Mouse (Mus musculus) heart, embryonic 13.5 days (tissue): ENCODE measurements around the gene B3gnt3. TPM values are rescaled to one million over a fixed set of nuclear protein-coding genes. Genes with fewer than 3 reads are reported as not detected.

Experiments used
- ATAC-seq: fragments of 200-750 bp; cut with Nextera tagmentation; 2 replicates; pipeline ENCODE4 v1.8.0; 2017; ENCODE audit warnings: moderate TSS enrichment; ENCODE audit not compliant: insufficient number of reproducible peaks, low FRiP score, low TSS enrichment; ENCODE audit errors: extremely low read depth
- H3K27ac ChIP-seq: fragments of 300-500 bp; sonication (generic); replicated peaks from 2 replicates; pipeline ENCODE4 v1.5.1; 2015; ENCODE audit warnings: moderate library complexity, mild to moderate bottlenecking, inconsistent platforms
- H3K27me3 ChIP-seq: fragments of 300-500 bp; sonication (generic); replicated peaks from 2 replicates; pipeline ENCODE4 v1.6.1; 2015; ENCODE audit warnings: mild to moderate bottlenecking, inconsistent platforms
- H3K36me3 ChIP-seq: fragments of 300-500 bp; sonication (generic); 2 replicates; pipeline ENCODE4 v1.6.1; 2015; ENCODE audit warnings: mild to moderate bottlenecking, inconsistent platforms
- H3K4me1 ChIP-seq: fragments of 300-500 bp; sonication (generic); 2 replicates; pipeline ENCODE4 v1.6.1; 2015; ENCODE audit warnings: inconsistent platforms
- H3K4me2 ChIP-seq: fragments of 300-500 bp; sonication (generic); 2 replicates; pipeline ENCODE4 v1.6.1; 2015; ENCODE audit warnings: inconsistent platforms, mild to moderate bottlenecking, moderate library complexity
- H3K4me3 ChIP-seq: fragments of 300-500 bp; sonication (generic); 2 replicates; pipeline ENCODE4 v1.5.1; 2015; ENCODE audit warnings: moderate library complexity, mild to moderate bottlenecking, inconsistent platforms
- H3K9ac ChIP-seq: fragments of 300-500 bp; sonication (generic); 2 replicates; pipeline ENCODE4 v1.6.1; 2015; ENCODE audit warnings: inconsistent platforms, mild to moderate bottlenecking, moderate library complexity
- H3K9me3 ChIP-seq: fragments of 300-500 bp; sonication (generic); 2 replicates; pipeline ENCODE4 v1.6.1; 2016; ENCODE audit warnings: inconsistent platforms
- WGBS: fragments of 180-500 bp; shearing (Covaris S2); methylation state at CpG from one replicate; pipeline ENCODE4 v1.1.7; 2015; ENCODE audit warnings: mixed read lengths; 5-methylcytosine and 5-hydroxymethylcytosine counted together
- polyA plus RNA-seq: library from polyadenylated mRNA; unstranded; fragments of >200 nt; fragmentation: Nextera tagmentation; extraction: Ambion mirVana; gene quantifications from 2 replicates; pipeline ENCODE4 v1.2.1, GENCODE M21; 2015

The B3gnt3 gene
- polyA plus RNA-seq, 1 experiment from 2014 or later, result 3.3 TPM

DNA sequence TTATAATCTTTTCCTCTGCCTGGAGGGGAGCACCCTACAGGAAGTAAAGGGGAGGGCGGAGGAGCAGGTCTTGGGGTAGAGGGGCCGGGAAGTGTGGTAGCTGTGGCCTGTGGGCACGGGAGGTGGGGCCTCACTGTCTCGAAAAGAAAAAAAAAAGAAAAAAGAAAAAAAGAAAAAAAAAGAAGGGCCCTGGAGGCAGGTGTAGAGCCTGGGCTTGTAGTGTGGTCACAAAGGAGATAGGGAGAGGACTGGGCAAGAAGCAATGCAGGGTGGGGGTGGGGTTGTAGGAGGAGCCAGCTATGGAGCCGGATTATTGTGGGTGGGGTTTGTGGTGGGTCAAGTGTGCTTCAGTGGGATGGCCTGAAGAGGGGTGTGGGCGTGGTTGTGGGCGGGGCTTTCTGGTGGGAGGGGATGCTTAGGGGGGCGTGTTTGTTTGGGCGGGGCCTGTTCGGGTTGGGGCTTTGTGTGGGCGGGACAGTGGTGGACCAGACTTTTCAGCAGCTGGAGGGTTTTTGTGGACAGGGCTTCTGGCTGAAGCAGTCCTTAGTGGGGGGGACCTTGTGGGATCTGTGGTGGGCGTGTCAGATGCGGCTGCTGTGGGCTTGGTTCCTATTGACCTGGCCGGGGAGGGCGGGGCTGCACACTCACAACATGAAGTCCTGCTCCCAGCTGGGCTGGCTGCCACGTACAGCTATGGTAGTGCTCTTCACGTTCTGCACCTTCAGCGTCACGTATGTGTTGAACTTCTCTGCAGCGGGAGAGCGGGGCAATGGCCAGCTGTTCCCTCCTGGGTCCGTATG, 36.1 kb downstream of the B3gnt3 start:
- H3K36me3 ChIP-seq, result no peaks in the 10 kb centered on the region
- WGBS, result 5% methylated on average over 19 of the region's 22 CpGs
- H3K4me2 ChIP-seq, result peak overlapping the region; percentile 65
- H3K9me3 ChIP-seq, result no peaks in the 10 kb centered on the region
- peak overlapping the region; percentile 37; the same call in 1 of the 2 replicates for H3K9ac ChIP-seq
- peak; percentile 32; the same call in 1 of the 2 replicates for ATAC-seq
- 0 out of 2 replicates have a peak overlapping the region, but pooled peaks have one; percentile 32 for H3K27ac ChIP-seq
- peak overlapping the region; percentile 39 for H3K4me3 ChIP-seq
- peaks cover 56% of the 10 kb centered on the region for H3K27me3 ChIP-seq
- peaks cover 51% of the 10 kb centered on the region for H3K4me1 ChIP-seq

DNA sequence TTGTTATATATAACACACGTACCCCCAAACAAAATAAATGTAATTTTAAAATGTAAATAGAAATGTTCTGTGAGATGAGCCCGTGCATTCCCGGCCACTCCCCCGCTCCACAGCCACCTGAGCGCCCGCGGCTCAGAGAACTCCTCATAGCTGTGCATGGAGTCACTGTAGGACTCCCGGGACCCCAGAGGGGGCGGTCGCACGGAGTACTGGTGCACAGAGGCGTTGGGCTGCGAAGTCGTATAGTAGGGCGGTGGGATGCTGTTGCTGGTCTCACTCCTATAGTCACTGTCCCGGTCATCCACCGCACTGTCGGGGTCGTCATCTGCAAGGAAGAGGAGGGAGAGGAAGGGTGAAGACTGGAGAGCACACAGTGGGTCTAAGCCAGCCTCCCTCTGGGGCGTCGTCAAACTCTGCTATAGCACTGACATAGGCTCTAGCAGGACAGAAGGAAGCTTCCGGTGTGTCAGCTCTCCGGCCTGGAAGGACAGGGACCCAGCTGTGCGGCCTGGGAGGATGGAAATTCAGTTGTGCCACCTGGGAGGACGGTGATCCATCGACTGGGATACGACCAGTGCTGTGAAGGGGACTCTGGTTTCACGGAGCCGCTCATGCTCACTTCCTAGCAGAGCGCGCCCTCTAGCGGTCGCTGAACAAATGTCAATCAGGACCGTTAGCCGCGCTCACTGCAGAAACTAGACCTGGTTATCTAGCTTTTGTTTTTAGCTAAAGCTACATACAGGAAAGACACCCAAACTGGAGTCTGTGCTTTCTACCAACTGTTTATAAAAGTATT, 41.1 kb downstream of the B3gnt3 start:
- no peaks in the 10 kb centered on the region for H3K9me3 ChIP-seq
- H3K9ac ChIP-seq, result no peak overlapping the region
- WGBS, result 11% methylated on average over 36 of the region's 36 CpGs
- H3K4me3 ChIP-seq, result no peak overlapping the region
- H3K4me2 ChIP-seq, result no peak overlapping the region
- peaks cover 93% of the 10 kb centered on the region for H3K27me3 ChIP-seq
- H3K4me1 ChIP-seq, result peaks cover 7% of the 10 kb centered on the region
- no peak for ATAC-seq
- H3K27ac ChIP-seq, result no peak overlapping the region
- H3K36me3 ChIP-seq, result no peaks in the 10 kb centered on the region

DNA sequence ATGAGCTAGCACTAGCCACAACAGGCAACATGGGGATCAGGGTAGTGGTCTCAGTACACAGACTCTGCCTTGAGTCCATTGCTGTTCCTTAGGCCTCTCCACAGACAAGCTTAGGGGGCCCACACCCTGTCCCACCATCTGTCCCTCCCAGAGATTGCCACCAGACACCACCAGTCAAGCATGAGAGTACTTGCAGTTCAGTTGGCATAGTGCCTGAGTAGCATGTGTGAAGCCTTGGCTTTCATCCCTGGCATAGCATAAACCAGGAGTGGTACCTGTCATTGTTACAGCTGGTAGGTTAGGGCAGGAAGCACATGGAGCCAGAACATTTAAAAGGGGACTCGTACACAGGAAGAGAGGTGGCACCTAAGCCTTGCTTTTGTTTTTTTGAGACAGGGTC, 41.8 kb downstream of the B3gnt3 start:
- Histone ChIP-seq H3K9me3 (no peaks in the 10 kb centered on the region), H3K27me3 (peaks cover 97% of the 10 kb centered on the region), H3K27ac (no peak overlapping the region), H3K9ac (no peak overlapping the region), H3K4me2 (no peak overlapping the region), H3K4me1 (peaks cover under 1% of the 10 kb centered on the region), H3K36me3 (no peaks in the 10 kb centered on the region), H3K4me3 (no peak overlapping the region)
- no peak for ATAC-seq
- 56% methylated on average over 1 of the region's 1 CpGs for WGBS

DNA sequence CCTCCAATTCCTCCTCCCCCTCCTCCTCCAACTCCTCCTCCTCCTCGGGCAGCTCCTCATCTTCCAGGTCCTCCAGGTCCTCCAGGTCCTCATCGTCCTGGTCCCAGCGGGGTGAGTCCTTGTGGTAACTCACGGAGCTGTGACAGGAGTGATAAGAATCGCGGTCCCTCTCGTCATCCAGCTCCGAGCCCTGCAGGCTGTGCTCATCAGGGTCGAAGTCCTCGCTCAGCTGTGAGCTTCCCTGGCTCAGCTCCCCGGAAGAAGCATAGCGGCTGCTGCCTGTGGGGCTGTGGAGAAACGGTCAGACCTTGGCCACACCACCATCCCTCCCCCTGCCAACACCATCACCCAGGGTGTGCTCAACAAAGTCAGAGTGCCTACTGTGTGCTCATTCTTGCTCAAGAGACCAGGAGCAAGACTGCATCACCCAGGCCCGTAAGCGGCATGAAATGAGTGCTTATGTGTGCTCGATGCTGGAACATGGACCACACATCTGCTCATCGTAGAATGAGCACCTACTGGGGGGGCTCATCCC, 43.0 kb downstream of the B3gnt3 start:
- Histone ChIP-seq H3K36me3 (no peaks in the 10 kb centered on the region), H3K9ac (no peak overlapping the region), H3K4me2 (no peak overlapping the region), H3K4me3 (no peak overlapping the region), H3K9me3 (no peaks in the 10 kb centered on the region), H3K27me3 (peaks cover 98% of the 10 kb centered on the region), H3K27ac (no peak overlapping the region), H3K4me1 (peaks cover 5% of the 10 kb centered on the region)
- 26% methylated on average over 17 of the region's 17 CpGs for WGBS
- no peak for ATAC-seq

DNA sequence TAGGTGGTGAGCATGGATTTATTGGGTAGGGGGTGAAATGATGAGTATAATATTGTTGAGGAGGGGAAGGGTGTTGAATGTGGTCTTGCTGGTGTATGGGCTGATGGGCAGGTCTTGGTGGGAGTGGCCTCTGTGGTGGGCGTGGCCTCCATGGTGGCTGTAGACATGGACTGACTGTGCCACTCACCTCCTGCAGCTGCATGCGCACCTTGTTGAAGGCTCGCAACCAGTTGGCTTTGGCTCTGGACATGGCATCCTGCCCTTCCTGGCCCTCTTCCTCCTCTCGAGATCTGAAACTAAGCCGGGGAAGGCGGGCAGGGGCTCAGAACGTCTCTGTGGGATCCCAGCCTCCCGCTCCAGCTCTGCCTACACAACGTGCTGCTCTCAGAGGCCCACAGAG, 43.8 kb downstream of the B3gnt3 start:
- Histone ChIP-seq H3K36me3 (no peaks in the 10 kb centered on the region), H3K4me3 (no peak overlapping the region), H3K9me3 (no peaks in the 10 kb centered on the region), H3K27me3 (peaks cover 98% of the 10 kb centered on the region), H3K9ac (no peak overlapping the region), H3K27ac (no peak overlapping the region), H3K4me1 (peaks cover 5% of the 10 kb centered on the region), H3K4me2 (no peak overlapping the region)
- ATAC-seq, result no peak
- 24% methylated on average over 9 of the region's 9 CpGs for WGBS

DNA sequence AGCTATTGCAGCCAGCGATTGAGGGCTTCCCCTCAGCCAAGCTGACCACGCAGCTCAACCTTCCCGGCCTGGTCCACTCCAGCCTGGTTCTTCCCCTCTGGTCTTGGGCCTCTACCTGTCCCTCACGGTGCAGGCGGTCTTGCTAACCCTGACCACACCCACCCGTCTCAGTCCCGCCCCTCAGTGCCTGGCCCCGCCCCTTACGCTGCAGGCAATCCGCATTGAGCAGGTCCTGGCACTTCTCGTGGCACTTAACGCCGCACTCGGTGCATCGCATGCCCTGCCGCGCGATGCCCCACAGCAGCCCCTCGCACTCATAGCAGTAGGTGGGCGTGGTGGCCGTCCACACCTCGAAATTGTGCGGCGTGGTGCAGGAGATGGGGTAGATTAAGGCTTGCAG, 47.0 kb downstream of the B3gnt3 start:
- H3K27ac ChIP-seq, result no peak overlapping the region
- H3K4me2 ChIP-seq, result peak overlapping the region; percentile 44
- no peak overlapping the region; the same call in 1 of the 2 replicates for H3K9ac ChIP-seq
- no peak for ATAC-seq
- peak overlapping the region; percentile 25 for H3K4me3 ChIP-seq
- H3K27me3 ChIP-seq, result peaks cover 94% of the 10 kb centered on the region
- 2% methylated on average over 24 of the region's 24 CpGs for WGBS
- no peaks in the 10 kb centered on the region for H3K36me3 ChIP-seq
- H3K9me3 ChIP-seq, result no peaks in the 10 kb centered on the region
- H3K4me1 ChIP-seq, result peaks cover 5% of the 10 kb centered on the region

DNA sequence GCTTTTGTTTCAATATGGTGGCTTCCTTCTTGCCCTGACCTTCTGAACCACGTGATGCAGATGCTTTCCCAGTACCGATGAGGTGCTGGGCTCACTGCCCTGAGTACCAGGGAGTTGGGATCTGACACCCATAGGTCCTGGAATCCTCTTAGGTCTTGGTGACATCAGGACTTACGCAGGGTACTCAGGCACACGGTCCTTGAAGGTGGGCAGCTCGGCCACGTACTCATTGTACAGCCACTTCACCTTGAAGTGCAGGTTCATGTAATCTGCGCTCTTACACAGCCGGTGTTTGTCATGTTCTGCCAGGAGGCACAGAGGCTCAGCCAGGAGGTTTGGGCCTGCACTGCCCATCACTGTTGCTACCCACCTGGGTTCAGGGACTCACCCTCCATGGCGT, 56.1 kb downstream of the B3gnt3 start:
- Histone ChIP-seq H3K4me2 (no peak overlapping the region), H3K9ac (no peak overlapping the region), H3K27ac (no peak overlapping the region), H3K36me3 (no peaks in the 10 kb centered on the region), H3K9me3 (no peaks in the 10 kb centered on the region), H3K27me3 (peaks cover 19% of the 10 kb centered on the region; the same call in 1 of the 2 replicates), H3K4me1 (no peaks in the 10 kb centered on the region), H3K4me3 (no peak overlapping the region)
- ATAC-seq, result no peak
- 71% methylated on average over 9 of the region's 9 CpGs for WGBS

Other genes with a start within 250 kb of the B3gnt3 start
- gene Abhd8, start 238.1 kb downstream of the B3gnt3 start, polyA plus RNA-seq, result 33.0 and 35.5 TPM in 2 replicates
- 165 and 186 TPM in 2 replicates for gene Mrpl34, start 236.8 kb downstream of the B3gnt3 start, polyA plus RNA-seq
- gene Dda1, start 232.6 kb downstream of the B3gnt3 start, polyA plus RNA-seq, result 75.6 and 87.1 TPM in 2 replicates
- gene Ano8, start 215.8 kb downstream of the B3gnt3 start, polyA plus RNA-seq, result 0.63 and 0.78 TPM in 2 replicates
- gene Gtpbp3, start 213.7 kb downstream of the B3gnt3 start, polyA plus RNA-seq, result 11.6 and 12.6 TPM in 2 replicates
- gene Plvap, start 190.0 kb downstream of the B3gnt3 start, polyA plus RNA-seq, result 133 and 135 TPM in 2 replicates
- gene Ccdc194, start 176.1 kb downstream of the B3gnt3 start, polyA plus RNA-seq, result 0.48 and 0.65 TPM in 2 replicates
- gene Bst2, start 164.3 kb downstream of the B3gnt3 start, polyA plus RNA-seq, result 34.0 and 39.5 TPM in 2 replicates
- gene Mvb12a, start 158.9 kb downstream of the B3gnt3 start, polyA plus RNA-seq, result 58.8 and 59.5 TPM in 2 replicates
- gene Tmem221, start 142.9 kb downstream of the B3gnt3 start, polyA plus RNA-seq, result 0.27 and 0.41 TPM in 2 replicates
- not detected in 2 replicates for gene Nxnl1, start 135.2 kb downstream of the B3gnt3 start, polyA plus RNA-seq
- 18.2 and 18.3 TPM in 2 replicates for gene Slc27a1, start 132.9 kb downstream of the B3gnt3 start, polyA plus RNA-seq
- 169 and 172 TPM in 2 replicates for gene Pgls, start 109.6 kb downstream of the B3gnt3 start, polyA plus RNA-seq
- 1.2 and 1.8 TPM in 2 replicates for gene Fam129c, start 104.1 kb downstream of the B3gnt3 start, polyA plus RNA-seq
- gene Colgalt1, start 90.8 kb downstream of the B3gnt3 start, polyA plus RNA-seq, result 54.8 and 58.3 TPM in 2 replicates
- gene Unc13a, start 30.0 kb downstream of the B3gnt3 start, polyA plus RNA-seq, result 0.39 and 0.40 TPM in 2 replicates
- gene Jak3, start 25.5 kb downstream of the B3gnt3 start, polyA plus RNA-seq, result 7.6 and 7.7 TPM in 2 replicates
- gene Insl3, start 12.6 kb downstream of the B3gnt3 start, polyA plus RNA-seq, result 1.5 and 2.1 TPM in 2 replicates
- 1.7 and 2.3 TPM in 2 replicates for gene Fcho1, start 23.9 kb upstream of the B3gnt3 start, polyA plus RNA-seq
- gene Zfp709, start 180.2 kb upstream of the B3gnt3 start, polyA plus RNA-seq, result 3.4 and 4.0 TPM in 2 replicates
- gene Zfp882, start 206.8 kb upstream of the B3gnt3 start, polyA plus RNA-seq, result 1.6 and 3.3 TPM in 2 replicates
- 23.8 and 25.1 TPM in 2 replicates for gene Zfp617, start 206.8 kb upstream of the B3gnt3 start, polyA plus RNA-seq
- gene Zfp961, start 249.2 kb upstream of the B3gnt3 start, polyA plus RNA-seq, result 11.1 and 11.2 TPM in 2 replicates